Mouse (Mus musculus) cortical plate, adult 2 months (tissue): ENCODE data around the gene Aifm2. TPM values are rescaled to one million over a fixed set of nuclear protein-coding genes. Genes with fewer than 3 reads are reported as not detected.

Experiments used
- H3K27ac ChIP-seq: fragments of 200-500 bp; 2 replicates; pipeline ENCODE4 v1.5.1; 2012; ENCODE audit warnings: low read length, control low read depth, inconsistent platforms; ENCODE audit not compliant: insufficient read depth
- H3K4me1 ChIP-seq: fragments of 200-500 bp; 2 replicates; pipeline ENCODE4 v1.6.1; 2011; ENCODE audit warnings: low read length; ENCODE audit not compliant: control insufficient read depth, insufficient read depth
- H3K4me3 ChIP-seq: fragments of 200-500 bp; 2 replicates; pipeline ENCODE4 v1.5.1; 2011; ENCODE audit warnings: mild to moderate bottlenecking, low read length, control low read depth; ENCODE audit not compliant: insufficient read depth
- CTCF ChIP-seq: fragments of 200-500 bp; IDR thresholded peaks from 2 replicates; pipeline ENCODE4 v1.5.1; 2011; ENCODE audit warnings: mild to moderate bottlenecking, control low read depth, low read length; ENCODE audit not compliant: insufficient read depth; ENCODE audit errors: extremely low read depth
- POLR2A ChIP-seq: fragments of 200-500 bp; IDR thresholded peaks from 2 replicates; pipeline ENCODE4 v1.6.1; 2011; ENCODE audit warnings: mild to moderate bottlenecking, low read length, control low read depth; ENCODE audit not compliant: insufficient read depth; ENCODE audit errors: extremely low read depth
- polyA plus RNA-seq: library from polyadenylated mRNA; depleted of rRNA; stranded (reverse); fragments of >200 nt; gene quantifications from 2 replicates; pipeline ENCODE4 v1.2.3, GENCODE M21; 2012

The Aifm2 gene
- polyA plus RNA-seq, 1 experiment, result 8.7 TPM

GRCm38 (mm10) chr10:61736671-61737078, 21.6 kb downstream of the Aifm2 start:
- Histone ChIP-seq H3K27ac (no peak overlapping the region), H3K4me3 (no peak overlapping the region), H3K4me1 (peaks cover 2% of the 10 kb centered on the region; the same call in 1 of the 2 replicates)
- TF ChIP-seq POLR2A (no peak), CTCF (no peak)

GRCm38 (mm10) chr10:61737537-61737936, 22.5 kb downstream of the Aifm2 start:
- TF ChIP-seq POLR2A (no peak), CTCF (no peak)

GRCm38 (mm10) chr10:61738126-61738525, 23.1 kb downstream of the Aifm2 start:
- Histone ChIP-seq H3K27ac (no peak overlapping the region), H3K4me3 (no peak overlapping the region), H3K4me1 (peaks cover 2% of the 10 kb centered on the region; the same call in 1 of the 2 replicates)
- no peak for TF ChIP-seq CTCF
- TF ChIP-seq POLR2A, result no peak

More at GRCm38 (mm10) chr10:61737537-61737936, 22.5 kb downstream of the Aifm2 start:
- H3K4me1 ChIP-seq, result peaks cover 2% of the 10 kb centered on the region; the same call in 1 of the 2 replicates
- no peak overlapping the region for H3K27ac ChIP-seq
- H3K4me3 ChIP-seq, result no peak overlapping the region

- TF ChIP-seq POLR2A (no peak), CTCF (no peak)
- peaks cover 2% of the 10 kb centered on the region; the same call in 1 of the 2 replicates for H3K4me1 ChIP-seq
- H3K27ac ChIP-seq, result no peak overlapping the region
- H3K4me3 ChIP-seq, result no peak overlapping the region
These were observed 26.2 kb downstream of the Aifm2 start for GRCm38 (mm10) chr10:61741306-61741705.

GRCm38 (mm10) chr10:61741873-61742272, 26.8 kb downstream of the Aifm2 start:
- H3K27ac ChIP-seq, result no peak overlapping the region
- TF ChIP-seq CTCF, result no peak
- TF ChIP-seq POLR2A, result no peak
- no peaks in the 10 kb centered on the region for H3K4me1 ChIP-seq
- no peak overlapping the region for H3K4me3 ChIP-seq

GRCm38 (mm10) chr10:61742336-61742735, 27.3 kb downstream of the Aifm2 start:
- H3K4me1 ChIP-seq, result no peaks in the 10 kb centered on the region
- no peak overlapping the region for H3K4me3 ChIP-seq
- TF ChIP-seq CTCF, result no peak
- no peak for TF ChIP-seq POLR2A
- H3K27ac ChIP-seq, result no peak overlapping the region

- Histone ChIP-seq H3K4me1 (no peaks in the 10 kb centered on the region), H3K27ac (no peak overlapping the region), H3K4me3 (no peak overlapping the region)
- TF ChIP-seq POLR2A, result no peak
- TF ChIP-seq CTCF, result peak; percentile 29; the same call in 1 of the 2 replicates
These were observed 30.1 kb downstream of the Aifm2 start for GRCm38 (mm10) chr10:61745133-61745532.

- no peak overlapping the region for H3K27ac ChIP-seq
- TF ChIP-seq POLR2A, result no peak
- no peak for TF ChIP-seq CTCF
- H3K4me1 ChIP-seq, result no peaks in the 10 kb centered on the region
- H3K4me3 ChIP-seq, result no peak overlapping the region
These were observed 32.2 kb downstream of the Aifm2 start for GRCm38 (mm10) chr10:61747302-61747701.

GRCm38 (mm10) chr10:61750014-61750413, 35.0 kb downstream of the Aifm2 start:
- Histone ChIP-seq H3K4me1 (no peaks in the 10 kb centered on the region), H3K27ac (no peak overlapping the region), H3K4me3 (no peak overlapping the region)
- TF ChIP-seq CTCF, result no peak
- TF ChIP-seq POLR2A, result no peak

GRCm38 (mm10) chr10:61751534-61752219, 36.6 kb downstream of the Aifm2 start:
- TF ChIP-seq POLR2A (no peak), CTCF (no peak)
- Histone ChIP-seq H3K4me3 (no peak overlapping the region), H3K4me1 (no peaks in the 10 kb centered on the region), H3K27ac (no peak overlapping the region)
